Mouse (Mus musculus) brain, embryonic 18.5 days (tissue): ENCODE measurements around the gene Slc22a21.
A peak's percentile ranks its signal among the peaks of the same experiment; 100 is the strongest.
"Not testable (repeated sequence)": the region's sequence is repeated elsewhere in the genome, so short reads cannot be mapped to it uniquely, and the experiment has no call there.

Source experiments
- DNase-seq: peaks from one replicate; pipeline ENCODE4 v3.0.0-alpha.2; 2012; ENCODE audit warnings: low read depth, low spot score

The Slc22a21 gene

DNA sequence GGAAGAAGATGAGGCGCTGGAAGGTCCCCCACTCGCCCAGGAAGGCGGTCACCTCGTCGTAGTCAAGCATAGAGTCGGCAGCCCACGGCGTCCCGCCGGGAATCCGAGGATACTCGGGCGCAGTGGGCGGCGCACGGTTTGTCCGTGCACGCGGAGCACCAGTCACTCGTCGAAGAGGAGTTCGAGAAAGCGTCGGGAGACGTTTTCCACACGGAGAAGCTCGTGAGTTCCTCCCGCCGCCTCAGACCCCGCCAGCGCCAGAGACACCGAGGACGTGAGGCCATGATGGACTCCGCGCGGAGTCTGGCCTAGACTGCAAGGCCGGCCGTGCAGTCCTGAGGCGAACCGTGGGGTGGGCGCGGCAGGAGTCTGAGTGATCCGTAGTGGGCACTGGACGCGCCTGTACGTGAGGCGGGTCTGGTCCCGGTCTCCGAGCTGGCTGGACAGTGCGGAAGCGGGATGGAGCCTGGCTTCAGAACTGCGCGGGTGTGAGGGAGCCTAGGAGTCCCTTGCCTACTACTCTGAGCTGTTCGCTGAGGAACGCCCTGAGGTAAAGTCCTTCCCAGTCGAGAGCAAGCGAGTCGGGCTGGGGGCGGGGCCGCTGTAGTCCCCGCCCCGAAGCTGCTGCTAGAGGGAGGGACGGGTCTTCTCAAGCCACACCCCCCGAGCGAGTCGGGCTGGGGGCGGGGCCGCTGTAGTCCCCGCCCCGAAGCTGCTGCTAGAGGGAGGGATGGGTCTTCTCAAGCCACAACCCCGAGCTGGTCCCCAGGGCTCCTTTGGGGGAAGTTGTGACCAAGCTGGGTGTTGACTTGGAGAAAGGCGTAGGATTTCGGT, at the start of gene Slc22a21:
Gene Slc22a21 (minus strand): TSS at position 545 of the 834 bp plus-strand sequence.
- peak; percentile 14 for DNase-seq

DNA sequence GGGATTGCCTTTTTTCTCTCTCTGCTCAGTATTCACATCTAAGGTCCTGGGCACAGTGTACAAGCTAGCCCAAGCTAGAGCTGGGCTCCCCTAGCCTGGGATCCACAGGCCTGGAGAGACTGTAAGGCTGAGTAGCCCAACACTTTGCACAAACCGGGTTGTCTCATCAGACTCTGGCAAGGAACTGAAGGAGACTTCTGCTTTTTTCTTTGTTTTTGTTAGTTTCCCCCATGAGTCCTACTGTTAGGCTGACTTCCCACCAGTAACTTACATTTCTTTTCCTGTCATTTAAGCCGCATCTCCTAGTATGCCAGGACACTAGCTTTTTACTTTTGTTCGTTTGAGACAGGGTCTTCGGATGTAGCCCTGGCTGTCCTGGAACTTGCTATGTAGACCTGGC, 48.9 kb upstream of the Slc22a21 start:
- DNase-seq: no peak

DNA sequence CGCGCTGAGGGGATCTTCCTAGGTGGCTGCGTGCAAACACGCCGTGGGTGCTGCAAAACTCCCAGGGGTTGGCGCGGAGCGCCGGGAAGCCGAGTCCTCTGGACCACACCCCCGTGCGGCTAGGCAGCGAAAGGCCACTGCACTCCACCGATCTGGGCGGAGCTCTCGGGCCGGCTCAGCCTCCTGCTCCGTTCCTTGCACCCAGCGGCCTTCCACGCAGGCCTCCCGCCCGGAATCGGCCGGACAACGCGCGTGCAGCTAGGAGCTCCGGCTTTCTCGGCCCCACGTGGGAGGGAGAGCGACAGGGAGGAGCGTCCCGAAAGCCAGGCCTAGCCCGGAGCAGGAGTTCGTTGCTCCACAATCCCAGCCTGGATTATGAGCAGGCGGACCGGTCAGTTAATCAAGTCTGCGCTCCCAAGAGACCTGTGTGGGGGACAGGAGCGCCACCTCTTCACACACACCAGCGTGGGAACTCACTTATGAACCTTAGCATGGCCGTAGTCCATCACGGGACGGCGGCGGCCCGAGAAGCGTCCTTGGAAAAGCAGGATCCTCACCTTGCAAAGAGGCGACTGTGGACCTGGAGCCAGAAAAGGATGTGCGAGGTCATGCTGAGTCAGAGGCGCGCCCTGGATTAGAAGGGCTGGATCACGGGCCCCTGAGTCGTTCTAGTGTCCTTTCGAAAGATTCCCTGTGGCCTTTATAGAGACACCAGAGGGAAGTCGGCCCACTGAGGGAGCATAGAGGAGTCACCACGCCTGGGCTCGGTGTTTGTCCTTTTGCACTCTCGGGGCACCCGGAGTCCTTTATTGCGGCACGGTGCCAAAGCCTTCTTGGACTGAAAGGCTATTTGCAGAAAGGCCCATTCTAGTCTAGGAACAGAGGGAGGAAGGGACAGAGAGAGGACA, 48.2 kb upstream of the Slc22a21 start, which contains the start of gene Slc22a4:
Gene Slc22a4 (minus strand): TSS at position 47 of the 908 bp plus-strand sequence.
- no peak for DNase-seq

DNA sequence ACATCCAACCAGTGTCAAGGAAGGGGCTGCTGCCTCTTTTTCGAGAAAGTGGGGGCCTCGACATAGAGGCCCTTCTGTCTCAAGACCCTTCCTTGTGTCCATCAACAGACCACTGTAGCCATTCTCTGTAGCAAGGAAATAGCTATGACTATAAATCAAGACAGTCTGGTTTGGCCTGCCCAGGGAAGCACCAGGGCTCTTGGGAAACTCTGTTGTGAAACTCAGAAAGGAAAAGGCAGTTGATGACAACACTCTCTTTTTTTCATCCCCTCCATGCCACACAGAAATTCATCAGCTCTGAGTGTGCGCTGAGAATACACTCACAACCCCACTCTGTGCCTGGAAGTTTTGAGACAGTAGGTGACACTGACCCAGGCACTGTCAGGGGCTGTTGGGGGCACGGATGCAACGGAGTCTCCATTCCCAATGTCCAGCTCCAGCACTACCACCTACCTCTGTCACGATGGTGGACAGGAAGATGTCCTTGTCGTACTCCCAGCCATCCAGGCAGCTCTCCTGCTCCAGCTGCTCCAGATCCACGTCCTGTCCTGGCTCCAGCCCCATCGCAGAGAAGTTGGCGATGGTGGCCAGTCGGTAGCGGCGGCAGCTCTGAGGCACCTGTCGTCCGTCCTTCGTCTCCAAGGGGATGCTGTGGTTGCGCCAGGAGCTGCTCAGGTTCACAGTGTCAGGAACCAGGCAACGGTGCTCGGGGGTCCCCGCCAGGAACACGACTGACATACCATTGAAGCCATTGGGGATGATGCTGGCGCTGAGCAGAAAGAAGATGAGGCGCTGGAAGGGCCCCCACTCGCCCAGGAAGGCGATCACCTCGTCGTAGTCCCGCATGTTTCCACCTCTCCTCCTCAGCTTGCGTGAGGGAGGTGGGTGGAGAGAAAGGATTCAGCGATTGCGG, 47.3 kb upstream of the Slc22a21 start:
- DNase-seq: no peak

DNA sequence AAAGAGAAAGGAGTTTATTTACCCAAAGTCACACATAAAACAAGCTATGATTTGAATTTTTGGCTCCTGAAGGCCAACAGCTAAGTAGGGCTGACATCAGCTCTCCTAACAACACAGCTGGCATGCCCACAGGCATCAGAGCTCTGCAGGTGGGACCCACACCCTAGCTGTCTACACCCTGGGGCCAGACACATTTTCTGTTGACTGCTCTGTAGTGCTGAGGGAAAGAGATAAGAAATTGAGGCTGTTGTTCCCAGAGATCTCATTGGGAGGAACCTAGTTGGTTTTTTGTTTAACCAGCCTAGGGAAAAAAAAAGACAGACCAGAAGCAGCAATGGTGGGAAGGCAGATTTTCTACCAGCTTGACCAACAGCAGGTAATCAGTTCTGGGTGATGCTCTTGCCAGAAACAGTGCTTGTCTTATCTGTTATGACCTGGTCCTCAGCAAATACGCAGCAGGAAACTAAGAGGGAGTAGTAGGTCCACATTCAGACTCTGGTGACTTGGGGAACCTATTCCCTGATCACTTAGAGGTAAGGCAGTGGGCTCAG, 46.4 kb upstream of the Slc22a21 start:
- no peak for DNase-seq

DNA sequence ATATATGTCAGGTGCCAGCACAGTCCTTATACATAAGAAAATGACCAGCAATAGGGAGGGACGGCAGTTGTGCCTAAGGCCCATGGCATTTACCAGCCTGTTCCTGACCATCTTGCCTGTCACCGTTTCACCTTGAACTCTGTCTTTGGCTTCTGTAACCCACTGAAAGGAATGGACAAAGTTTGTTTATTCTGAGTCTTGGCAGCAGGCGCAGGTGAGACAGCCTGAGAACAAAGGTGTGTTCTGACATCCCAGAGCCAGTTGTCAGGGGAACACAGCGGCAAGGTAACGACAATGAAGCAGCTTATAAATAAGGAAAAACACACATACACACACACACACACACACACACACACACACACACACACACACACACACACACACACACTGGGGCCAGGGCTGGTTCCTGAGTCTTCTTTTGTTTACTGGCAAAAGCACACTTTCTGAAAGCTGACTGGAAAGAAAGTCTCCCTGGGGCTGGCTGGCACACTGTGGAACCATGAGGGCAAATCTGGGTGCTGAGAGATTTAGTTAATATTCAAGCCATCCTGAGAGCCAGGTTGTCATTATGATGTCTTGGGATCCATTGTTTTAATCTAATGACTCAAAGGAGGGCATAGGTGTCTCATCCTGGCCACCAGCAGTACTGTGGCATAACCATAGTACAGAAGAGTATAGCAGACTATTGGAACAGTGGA, 41.4 kb upstream of the Slc22a21 start:
- no peak for DNase-seq

DNA sequence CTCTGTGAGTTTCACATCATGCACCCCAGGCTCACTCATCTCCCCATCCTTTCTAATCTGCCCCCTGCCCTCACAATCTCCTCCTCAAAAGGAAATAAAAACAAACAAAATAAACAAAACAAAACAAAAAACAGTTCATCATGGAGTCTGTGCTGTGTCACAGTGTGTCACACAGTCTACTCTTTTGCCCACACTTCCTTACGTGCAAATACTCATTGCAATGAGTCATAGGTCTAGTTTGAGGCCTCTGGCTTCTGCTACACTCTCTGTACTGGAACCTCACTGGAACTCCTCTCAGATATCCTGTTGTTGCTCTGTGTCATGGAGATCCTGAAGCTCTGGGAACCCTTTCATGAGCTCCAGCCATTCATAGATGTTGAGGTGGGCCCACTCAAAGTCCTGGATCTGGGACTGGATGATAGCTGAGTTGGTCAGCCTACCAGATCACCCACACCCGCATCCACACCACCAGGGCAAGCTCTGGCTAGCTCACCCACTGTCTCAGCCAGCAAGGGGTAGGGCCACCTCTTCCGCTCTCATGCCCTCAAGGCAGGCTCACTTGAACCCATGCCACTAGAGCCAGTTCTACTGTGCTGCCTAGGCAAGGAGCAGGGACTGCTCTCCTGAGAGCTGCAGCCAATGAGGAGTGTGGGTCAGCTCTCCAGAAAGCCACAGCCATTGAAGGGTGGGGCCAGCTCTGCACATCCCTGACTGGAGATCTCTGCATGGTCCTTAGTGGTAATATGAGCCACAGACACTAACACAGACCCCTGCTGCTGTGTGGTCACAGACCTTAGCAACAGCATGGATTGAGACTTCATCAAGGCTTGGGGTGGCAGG, 39.0 kb upstream of the Slc22a21 start:
- no peak for DNase-seq

DNA sequence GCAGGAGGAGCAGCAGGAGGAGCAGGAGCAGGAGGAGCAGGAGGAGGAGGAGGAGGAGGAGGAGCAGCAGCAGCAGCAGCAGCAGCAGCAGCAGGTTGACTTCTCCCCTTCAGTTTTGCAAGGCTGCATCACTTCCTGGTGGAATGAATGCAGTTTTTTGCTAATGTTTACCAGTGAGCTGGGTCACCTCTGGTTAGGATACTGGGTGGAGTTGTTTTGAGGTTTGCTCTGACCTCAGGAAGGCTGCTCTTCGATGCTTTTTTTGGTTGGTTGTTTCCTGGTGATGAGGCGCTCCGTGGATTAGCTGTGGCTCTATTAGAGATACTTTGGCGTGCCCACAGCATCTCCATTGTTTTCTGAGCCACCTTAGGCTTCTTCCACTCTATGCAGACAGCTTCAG, 37.5 kb upstream of the Slc22a21 start:
- DNase-seq: no peak

DNA sequence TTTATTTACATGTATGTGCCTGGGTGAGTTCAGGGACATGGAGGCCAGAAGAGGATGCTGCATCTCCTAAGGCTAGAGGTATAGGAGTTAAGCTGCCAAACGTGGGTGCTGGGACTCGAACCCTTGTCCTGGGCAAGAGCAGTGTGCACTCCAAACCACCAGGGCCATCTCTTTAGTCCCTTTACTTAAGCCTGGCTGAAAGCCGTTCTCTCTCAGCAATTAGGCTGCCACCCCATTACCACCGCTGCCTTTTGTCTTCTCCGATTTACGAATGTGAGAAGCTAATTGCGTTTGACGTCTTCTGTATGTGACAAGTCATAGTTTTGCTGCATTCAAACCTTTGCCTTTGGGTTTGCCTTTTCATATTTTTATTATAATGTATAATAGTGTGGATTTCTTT, 35.9 kb upstream of the Slc22a21 start:
- DNase-seq: no peak

DNA sequence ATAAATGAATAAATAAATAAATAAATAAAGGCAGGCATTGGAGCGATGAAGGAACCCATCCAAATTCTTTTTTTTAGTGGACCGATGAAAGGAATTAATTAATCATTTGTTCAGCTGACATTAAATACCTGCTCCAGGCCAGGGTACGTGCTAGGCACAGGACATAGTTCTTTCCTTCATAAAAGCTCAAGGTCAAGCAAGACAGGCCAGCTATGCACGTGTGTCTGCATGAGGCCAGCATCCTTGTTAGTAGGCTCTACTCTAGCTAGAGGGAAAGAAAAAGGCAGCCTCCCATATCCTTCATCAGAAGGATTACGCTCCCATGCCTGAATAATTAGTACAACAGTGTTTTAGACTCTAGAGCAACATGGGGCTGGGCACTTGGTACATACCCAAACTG, 32.8 kb upstream of the Slc22a21 start:
- DNase-seq: no peak

DNA sequence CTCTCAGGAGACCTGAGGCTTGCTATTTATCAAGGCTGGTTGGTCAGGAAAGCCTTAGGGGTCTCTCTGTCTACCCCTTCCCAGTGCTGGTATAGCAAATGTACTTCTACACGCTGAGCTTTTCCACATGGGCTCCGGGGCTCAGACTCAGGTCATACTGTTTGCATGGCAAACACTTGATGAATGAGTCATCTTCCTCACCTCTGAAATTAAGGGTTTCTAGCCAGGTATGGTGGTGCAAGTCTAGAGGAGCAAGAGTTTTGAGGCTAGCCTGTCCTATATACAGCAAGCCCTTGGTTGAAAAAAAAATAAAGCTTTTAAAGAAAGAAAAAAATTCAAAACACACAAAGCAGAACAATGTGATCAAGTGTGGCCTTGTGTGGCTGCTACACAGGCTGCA, 31.1 kb upstream of the Slc22a21 start:
- DNase-seq: no peak

DNA sequence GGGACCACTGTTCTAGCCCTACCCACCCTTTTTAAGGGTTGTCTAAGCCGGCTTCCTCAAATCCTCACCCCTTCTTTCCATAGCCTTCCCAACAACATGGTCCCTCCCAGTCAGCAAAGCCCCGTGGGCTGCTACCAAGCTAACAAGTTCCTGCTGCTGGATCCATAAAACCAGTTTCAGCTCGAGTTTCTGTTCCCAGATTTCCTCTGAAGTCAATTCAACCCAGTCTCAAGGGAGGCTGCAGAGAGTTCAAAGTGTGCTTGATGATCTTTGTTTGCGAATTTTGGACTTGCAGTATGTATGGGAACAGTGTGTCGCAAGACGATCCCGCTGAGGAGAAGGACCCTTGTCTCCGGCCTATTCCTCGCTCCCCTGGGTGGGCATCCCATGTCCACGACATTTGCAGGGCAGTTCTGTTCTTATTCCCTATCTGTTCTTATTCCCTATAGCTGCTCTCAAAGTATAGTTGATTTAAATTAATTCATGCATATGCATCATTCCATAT, 28.3 kb upstream of the Slc22a21 start:
- no peak for DNase-seq

DNA sequence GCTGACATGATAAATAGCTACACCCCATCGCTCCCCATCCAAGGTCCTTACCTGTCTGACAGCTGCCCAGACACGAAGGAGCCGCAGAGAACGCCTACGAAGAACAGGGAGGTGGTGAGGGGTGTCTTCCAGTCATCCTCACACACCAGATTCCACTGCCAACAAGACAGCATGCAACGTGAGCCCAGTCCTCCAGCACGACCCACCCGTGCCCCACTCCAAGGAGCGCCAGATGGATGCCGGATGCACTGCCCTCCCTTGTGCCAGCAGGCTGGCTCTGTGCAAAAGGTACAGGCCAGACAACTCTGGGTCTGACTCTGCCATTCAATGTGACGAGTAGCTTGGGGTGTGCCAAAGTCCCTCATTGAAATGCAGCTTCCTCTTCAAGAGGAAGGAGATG, 27.6 kb upstream of the Slc22a21 start:
- no peak for DNase-seq

DNA sequence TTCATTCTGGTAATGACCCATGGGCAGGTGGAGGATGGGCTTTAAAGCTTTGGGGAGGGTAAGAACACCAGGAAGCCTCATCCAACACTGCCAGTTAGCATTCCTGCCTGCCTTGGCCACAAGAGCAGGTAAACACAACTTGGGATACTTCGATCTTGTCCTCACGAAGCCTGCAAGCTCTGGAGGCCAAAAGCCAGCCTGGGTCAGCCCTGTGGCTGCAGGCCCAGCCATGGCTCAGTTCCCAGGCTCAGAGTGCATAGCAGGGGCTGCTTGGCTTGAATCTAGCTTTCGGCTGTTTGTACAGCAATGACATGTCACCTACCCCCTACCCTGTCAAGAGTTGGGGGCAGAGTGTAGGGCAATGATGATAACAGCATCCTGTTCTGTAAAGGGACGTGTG, 26.8 kb upstream of the Slc22a21 start:
- DNase-seq: no peak

DNA sequence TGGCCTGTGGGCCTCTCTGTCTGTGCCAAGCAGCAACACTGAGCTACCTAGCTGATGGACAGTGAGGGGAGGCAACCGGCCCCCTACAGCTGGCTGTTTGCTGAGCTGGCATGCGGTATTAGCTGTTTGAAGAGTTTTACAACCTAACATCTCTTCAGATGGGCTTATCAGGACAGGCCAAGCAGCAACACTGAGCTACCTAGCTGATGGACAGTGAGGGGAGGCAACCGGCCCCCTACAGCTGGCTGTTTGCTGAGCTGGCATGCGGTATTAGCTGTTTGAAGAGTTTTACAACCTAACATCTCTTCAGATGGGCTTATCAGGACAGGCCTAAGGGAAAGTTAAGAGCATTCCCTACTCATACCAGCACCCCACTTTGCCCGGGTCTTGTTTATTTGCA, 26.2 kb upstream of the Slc22a21 start:
- not testable (repeated sequence) for DNase-seq

DNA sequence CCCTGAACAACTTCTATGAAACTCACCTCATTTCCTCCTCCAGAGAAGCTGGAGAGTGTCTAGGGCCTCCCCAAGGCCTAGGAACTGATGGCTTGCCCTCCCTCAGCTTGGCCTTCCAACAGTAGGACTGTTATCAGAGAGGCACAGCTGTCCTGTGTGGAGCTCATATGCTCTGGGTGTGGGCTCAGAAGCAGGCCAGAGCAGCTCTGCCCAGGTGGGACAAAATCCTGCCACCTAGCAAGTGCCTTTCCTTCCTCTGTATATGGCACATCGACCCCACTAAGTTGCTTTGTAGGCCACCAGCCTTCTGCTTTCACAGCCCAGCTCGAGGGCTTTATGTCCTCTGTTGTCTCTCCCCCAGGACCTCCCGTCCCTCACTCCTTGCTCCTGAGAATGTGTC, 24.6 kb upstream of the Slc22a21 start:
- no peak for DNase-seq

DNA sequence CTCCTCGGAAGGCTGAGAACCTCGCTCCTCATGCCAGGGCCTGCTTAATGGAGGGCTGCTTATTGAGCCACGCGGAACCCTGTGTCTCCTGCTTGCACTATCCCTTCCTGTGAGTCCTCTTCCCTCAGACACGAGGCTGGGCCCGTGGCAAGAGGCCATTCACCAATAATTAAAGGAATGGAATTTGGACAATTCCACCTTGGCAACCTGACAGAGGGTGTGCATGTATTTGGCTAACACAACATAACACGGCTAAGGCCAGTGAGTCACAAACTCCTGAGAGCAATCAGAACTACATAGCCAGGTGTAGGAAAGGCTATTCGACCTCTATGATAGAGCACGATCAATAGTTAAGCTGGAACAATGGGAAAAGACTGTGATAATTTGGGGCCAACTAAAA, 24.1 kb upstream of the Slc22a21 start:
- no peak for DNase-seq

DNA sequence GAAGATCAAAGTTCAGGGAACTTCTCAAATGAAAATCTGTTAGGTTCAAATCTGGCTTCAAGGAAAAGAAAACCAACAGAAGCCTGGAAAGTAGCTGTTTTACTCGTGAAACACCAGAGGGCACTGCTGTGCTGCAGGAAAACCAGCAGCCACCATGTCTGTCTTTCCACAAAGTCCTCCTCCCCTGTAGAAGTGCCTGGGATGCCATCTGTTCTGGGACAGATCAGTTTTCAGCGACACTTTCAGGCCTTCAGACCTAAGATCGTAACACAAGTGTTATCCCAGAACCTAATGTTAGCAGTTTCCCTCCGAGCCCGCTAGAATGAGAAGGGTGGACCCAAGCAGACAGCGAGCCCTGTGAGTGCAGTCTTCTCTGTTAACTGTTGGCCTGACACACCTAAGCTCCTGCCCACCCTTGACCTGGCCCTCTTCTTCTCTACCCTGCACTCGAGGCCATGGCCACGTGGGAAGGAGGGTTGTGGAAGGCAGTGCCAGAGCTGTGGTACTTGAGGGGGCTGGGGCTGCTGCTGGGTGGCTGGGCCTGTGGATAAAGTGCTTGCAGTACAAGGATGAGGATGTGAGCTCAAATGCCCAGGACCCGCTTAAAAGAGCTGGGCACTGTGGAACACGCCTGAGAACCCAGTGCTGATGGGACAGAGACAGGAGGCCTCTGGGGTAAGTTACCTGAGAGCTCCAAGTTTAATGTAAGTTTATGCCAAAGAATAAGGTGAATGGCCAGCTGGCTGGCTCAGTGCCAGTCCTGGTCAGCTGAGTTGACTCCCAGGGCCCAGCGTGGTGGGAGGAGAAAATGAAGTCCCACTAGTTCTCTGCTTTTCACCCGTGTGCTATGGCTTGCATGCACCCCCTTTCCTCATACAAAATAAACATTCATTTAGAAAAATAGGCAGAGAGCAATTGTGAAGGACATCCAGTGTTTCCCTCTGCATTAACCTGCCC, 22.9 kb upstream of the Slc22a21 start:
- peak; percentile 63 for DNase-seq
